Mouse (Mus musculus) liver, adult 2 months (tissue): ENCODE results near the gene Rpp30. TPM values are rescaled to one million over a fixed set of nuclear protein-coding genes. Genes with fewer than 3 reads are reported as not detected.

ENCODE experiments used
- DNase-seq: peaks from one replicate; pipeline ENCODE4 v3.0.0-alpha.2; 2011; ENCODE audit warnings: low read depth, low spot score; ENCODE audit errors: extremely low read depth
- H3K27ac ChIP-seq: fragments of 200-500 bp; replicated peaks from 2 replicates; pipeline ENCODE4 v1.5.1; 2012; ENCODE audit warnings: low read depth, mild to moderate bottlenecking, control low read depth, inconsistent platforms, low read length; ENCODE audit not compliant: insufficient read depth
- H3K27me3 ChIP-seq: fragments of 200-500 bp; 2 replicates; pipeline ENCODE4 v1.6.1; 2012; ENCODE audit warnings: mild to moderate bottlenecking, moderate library complexity, low read length, inconsistent platforms; ENCODE audit not compliant: control insufficient read depth, insufficient read depth
- H3K36me3 ChIP-seq: fragments of 200-500 bp; 2 replicates; pipeline ENCODE4 v1.6.1; 2012; ENCODE audit warnings: low read length, inconsistent platforms; ENCODE audit not compliant: control insufficient read depth, insufficient read depth
- H3K4me1 ChIP-seq: fragments of 200-500 bp; 2 replicates; pipeline ENCODE4 v1.6.1; 2011; ENCODE audit warnings: low read length; ENCODE audit not compliant: control insufficient read depth, insufficient read depth
- H3K4me3 ChIP-seq: fragments of 200-500 bp; 2 replicates; pipeline ENCODE4 v1.5.1; 2011; ENCODE audit warnings: low read depth, mild to moderate bottlenecking, control low read depth, low read length, moderate library complexity; ENCODE audit not compliant: insufficient read depth
- H3K79me2 ChIP-seq: fragments of 200-500 bp; 2 replicates; pipeline ENCODE4 v1.6.1; 2012; ENCODE audit warnings: inconsistent platforms, mild to moderate bottlenecking, low read length, moderate library complexity; ENCODE audit not compliant: control insufficient read depth, insufficient read depth
- H3K9ac ChIP-seq: fragments of 200-500 bp; 2 replicates; pipeline ENCODE4 v1.6.1; 2012; ENCODE audit warnings: low read depth, mild to moderate bottlenecking, control low read depth, inconsistent platforms, low read length
- CTCF ChIP-seq: fragments of 200-500 bp; IDR thresholded peaks from 2 replicates; pipeline ENCODE4 v1.5.1; 2011; ENCODE audit warnings: low read depth, low read length, control low read depth
- POLR2A ChIP-seq: fragments of 200-500 bp; IDR thresholded peaks from 2 replicates; pipeline ENCODE4 v1.6.1; 2011; ENCODE audit warnings: low read length, control low read depth; ENCODE audit not compliant: insufficient read depth; ENCODE audit errors: extremely low read depth
- WGBS: fragments of 180-500 bp; shearing (Covaris S2); methylation state at CpG from one replicate; pipeline ENCODE4 v1.1.7; 2018; 5-methylcytosine and 5-hydroxymethylcytosine counted together
- polyA plus RNA-seq: library from polyadenylated mRNA; depleted of rRNA; stranded (reverse); fragments of >200 nt; gene quantifications from 2 replicates; pipeline ENCODE4 v1.2.3, GENCODE M21; 2012
- total RNA-seq: library from RNA; depleted of rRNA; stranded (reverse); fragments of >200 nt; gene quantifications from 2 replicates; pipeline ENCODE4 v1.2.3, GENCODE M21; 2014

Rpp30 gene
- total and polyA plus RNA-seq, 2 experiments = 1.3 to 10.8 TPM

- H3K4me3 ChIP-seq = peak overlapping the region; percentile 29; the same call in 1 of the 2 replicates
- TF ChIP-seq POLR2A (no peak), CTCF (peak; percentile 63)
- peaks cover 5% of the 10 kb centered on the region; the same call in 1 of the 2 replicates for H3K79me2 ChIP-seq
- H3K9ac ChIP-seq = no peak overlapping the region
- peak; percentile 68 for DNase-seq
- no peaks in the 10 kb centered on the region for H3K36me3 ChIP-seq
- no peak overlapping the region; the same call in 1 of the 2 replicates for H3K27ac ChIP-seq
- 52% methylated on average over 7 of the region's 7 CpGs for WGBS
- 0 out of 2 replicates have a peak, but pooled peaks cover under 1% of the 10 kb centered on the region for H3K27me3 ChIP-seq
- H3K4me1 ChIP-seq = no peaks in the 10 kb centered on the region; the same call in 1 of the 2 replicates
These were observed 782 bp upstream of the Rpp30 start for GRCm38 (mm10) chr19:36082606-36083261.

- peaks cover 28% of the 10 kb centered on the region for H3K36me3 ChIP-seq
- no peak overlapping the region for H3K27ac ChIP-seq
- H3K4me3 ChIP-seq = no peak overlapping the region
- peak; percentile 30 for DNase-seq
- H3K9ac ChIP-seq = no peak overlapping the region
- no peaks in the 10 kb centered on the region for H3K79me2 ChIP-seq
- WGBS = 42% methylated on average over 5 of the region's 5 CpGs
- no peaks in the 10 kb centered on the region for H3K27me3 ChIP-seq
- TF ChIP-seq POLR2A (no peak), CTCF (peak; percentile 43; the same call in 1 of the 2 replicates)
- no peaks in the 10 kb centered on the region for H3K4me1 ChIP-seq
These were observed 7.3 kb downstream of the Rpp30 start for GRCm38 (mm10) chr19:36090781-36091180.

DNA sequence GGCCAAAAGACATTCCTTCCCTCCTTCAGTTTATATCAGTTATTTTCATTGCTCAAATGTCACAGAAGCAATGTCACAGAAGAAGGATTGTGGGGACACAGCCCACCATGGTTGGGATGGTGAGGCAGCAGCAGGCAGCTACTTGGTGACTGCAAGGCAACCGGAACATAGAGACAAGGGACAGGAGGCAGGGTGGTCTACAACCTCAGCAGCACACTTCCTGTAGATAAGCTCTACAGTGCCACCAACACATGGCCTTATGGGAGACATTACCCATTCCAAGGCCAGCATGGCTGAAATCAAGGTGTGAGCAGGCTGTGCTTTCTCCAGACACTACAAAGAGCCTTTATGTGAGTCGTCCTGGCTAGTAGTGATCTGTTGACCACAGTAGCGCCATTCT is 13.7 kb downstream of the Rpp30 start:
- no peak for DNase-seq
- Histone ChIP-seq H3K4me3 (no peak overlapping the region), H3K27ac (no peak overlapping the region), H3K9ac (no peak overlapping the region), H3K27me3 (no peaks in the 10 kb centered on the region), H3K36me3 (peaks cover 23% of the 10 kb centered on the region), H3K4me1 (no peaks in the 10 kb centered on the region), H3K79me2 (no peaks in the 10 kb centered on the region)
- TF ChIP-seq CTCF (no peak), POLR2A (no peak)
- 91% methylated on average over 3 of the region's 3 CpGs for WGBS

DNA sequence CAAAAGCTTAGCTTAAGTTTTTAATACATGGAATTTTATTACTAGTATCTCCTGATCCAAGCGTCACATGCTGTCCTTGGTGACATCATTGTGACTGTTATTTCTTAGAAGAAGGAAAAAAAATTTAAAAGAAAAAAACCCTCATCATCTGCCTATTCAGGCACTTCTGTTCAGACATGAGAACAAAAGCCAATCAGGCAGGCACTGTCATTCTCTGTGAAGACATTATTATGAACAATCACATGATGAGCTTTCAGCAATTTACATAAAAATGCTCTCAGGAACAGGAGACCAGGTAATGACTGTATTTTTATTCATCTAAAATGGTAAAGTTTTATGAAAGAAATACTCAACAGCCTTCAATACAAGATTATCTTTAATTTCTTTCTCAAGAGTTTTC is 14.7 kb downstream of the Rpp30 start:
- H3K27me3 ChIP-seq = no peaks in the 10 kb centered on the region
- 100% methylated on average over 1 of the region's 1 CpGs for WGBS

DNA sequence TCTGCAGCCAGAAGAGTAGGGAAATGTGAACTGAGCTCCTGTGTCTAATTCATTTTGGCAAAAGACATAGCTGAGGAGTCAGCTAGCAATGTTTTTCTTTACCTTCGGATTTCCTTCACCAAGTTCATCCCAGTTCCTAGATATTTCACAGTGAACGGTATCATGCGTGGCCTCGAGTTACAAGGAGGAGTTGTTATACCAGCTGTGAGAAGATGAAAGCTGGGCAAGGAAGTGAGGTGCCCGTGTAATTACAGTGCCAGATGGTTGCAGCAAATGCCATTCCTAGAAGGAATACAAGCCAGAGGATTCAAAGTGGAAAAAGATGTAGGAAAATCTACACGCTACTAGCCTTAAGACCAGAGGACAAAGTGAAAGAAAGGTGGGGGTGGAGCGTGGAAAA is 15.4 kb downstream of the Rpp30 start:
- no peak overlapping the region for H3K27ac ChIP-seq
- no peaks in the 10 kb centered on the region for H3K4me1 ChIP-seq
- H3K4me3 ChIP-seq = no peak overlapping the region
- no peaks in the 10 kb centered on the region for H3K27me3 ChIP-seq
- no peak for DNase-seq
- peaks cover 19% of the 10 kb centered on the region for H3K36me3 ChIP-seq
- WGBS = 97% methylated on average over 7 of the region's 7 CpGs
- H3K9ac ChIP-seq = no peak overlapping the region
- H3K79me2 ChIP-seq = no peaks in the 10 kb centered on the region
- no peak for TF ChIP-seq CTCF
- no peak for TF ChIP-seq POLR2A

More for the DNA sequence above, 14.7 kb downstream of the Rpp30 start:
- no peak for DNase-seq
- TF ChIP-seq POLR2A = no peak
- TF ChIP-seq CTCF = no peak
- H3K79me2 ChIP-seq = no peaks in the 10 kb centered on the region
- no peak overlapping the region for H3K9ac ChIP-seq
- peaks cover 23% of the 10 kb centered on the region for H3K36me3 ChIP-seq
- no peak overlapping the region for H3K27ac ChIP-seq
- no peaks in the 10 kb centered on the region for H3K4me1 ChIP-seq
- no peak overlapping the region for H3K4me3 ChIP-seq

DNA sequence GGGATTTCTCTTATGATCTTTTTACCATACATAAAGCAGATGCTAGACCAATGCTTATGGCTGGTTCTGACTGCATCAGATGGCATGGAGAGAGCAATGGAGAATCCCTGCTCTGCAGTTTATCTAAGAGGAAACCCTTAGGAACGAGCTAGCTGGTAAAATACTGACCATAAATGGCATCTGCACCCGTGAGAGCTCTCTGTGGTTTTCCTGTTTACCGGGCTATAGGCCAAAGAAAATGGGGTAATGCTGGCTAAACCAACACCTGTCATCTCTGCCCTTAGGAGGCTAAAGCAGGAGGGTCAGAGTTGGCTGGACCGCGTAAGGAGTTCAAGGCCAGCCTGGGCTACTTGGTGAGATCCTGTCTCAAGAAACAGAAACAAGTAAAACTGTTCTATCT is 20.4 kb downstream of the Rpp30 start:
- Histone ChIP-seq H3K4me3 (no peak overlapping the region), H3K79me2 (no peaks in the 10 kb centered on the region), H3K27me3 (no peaks in the 10 kb centered on the region), H3K9ac (no peak overlapping the region), H3K36me3 (peaks cover 10% of the 10 kb centered on the region), H3K4me1 (no peaks in the 10 kb centered on the region), H3K27ac (no peak overlapping the region)
- TF ChIP-seq POLR2A = no peak
- no peak for TF ChIP-seq CTCF
- DNase-seq = no peak
- WGBS = 74% methylated on average over 5 of the region's 5 CpGs
